Mouse (Mus musculus) cerebellum, adult 2 months (tissue): ENCODE measurements around the gene Eda. TPM values are rescaled to one million over a fixed set of nuclear protein-coding genes. Genes with fewer than 3 reads are reported as not detected.

Experiments
- DNase-seq, 2 experiments: peaks; one replicate each; pipeline ENCODE4 v3.0.0; 2021
- H3K27ac ChIP-seq: fragments of 200-500 bp; 2 replicates; pipeline ENCODE4 v1.5.1; 2012; ENCODE audit warnings: low read length, control low read depth, inconsistent platforms; ENCODE audit not compliant: insufficient read depth
- H3K27me3 ChIP-seq: fragments of 200-500 bp; 2 replicates; pipeline ENCODE4 v1.6.1; 2012; ENCODE audit warnings: inconsistent platforms, mild to moderate bottlenecking, low read length, moderate library complexity; ENCODE audit not compliant: control insufficient read depth, insufficient read depth
- H3K4me1 ChIP-seq: fragments of 200-500 bp; 2 replicates; pipeline ENCODE4 v1.6.1; 2011; ENCODE audit warnings: low read length; ENCODE audit not compliant: control insufficient read depth, insufficient read depth
- H3K4me3 ChIP-seq: fragments of 200-500 bp; replicated peaks from 2 replicates; pipeline ENCODE3; 2011; ENCODE audit warnings: mild to moderate bottlenecking, low read depth, low read length, control low read depth; ENCODE audit not compliant: insufficient read depth
- CTCF ChIP-seq: fragments of 200-500 bp; IDR thresholded peaks from 2 replicates; pipeline ENCODE4 v1.5.1; 2011; ENCODE audit warnings: low read depth, mild to moderate bottlenecking, control low read depth, low read length, moderate library complexity, borderline replicate concordance; ENCODE audit not compliant: insufficient read depth
- POLR2A ChIP-seq: fragments of 200-500 bp; IDR thresholded peaks from 2 replicates; pipeline ENCODE4 v1.6.1; 2011; ENCODE audit warnings: low read length, control low read depth, borderline replicate concordance; ENCODE audit not compliant: insufficient read depth
- WGBS: fragments of 180-500 bp; shearing (Covaris S2); methylation state at CpG from one replicate; pipeline ENCODE4 v1.1.7; 2018; 5-methylcytosine and 5-hydroxymethylcytosine counted together
- polyA plus RNA-seq: library from polyadenylated mRNA; depleted of rRNA; stranded (reverse); fragments of >200 nt; gene quantifications from 2 replicates; pipeline ENCODE4 v1.2.3, GENCODE M21; 2012; rRNA removed

Eda gene
- polyA plus RNA-seq = 1.3 TPM in 2 replicates

DNA sequence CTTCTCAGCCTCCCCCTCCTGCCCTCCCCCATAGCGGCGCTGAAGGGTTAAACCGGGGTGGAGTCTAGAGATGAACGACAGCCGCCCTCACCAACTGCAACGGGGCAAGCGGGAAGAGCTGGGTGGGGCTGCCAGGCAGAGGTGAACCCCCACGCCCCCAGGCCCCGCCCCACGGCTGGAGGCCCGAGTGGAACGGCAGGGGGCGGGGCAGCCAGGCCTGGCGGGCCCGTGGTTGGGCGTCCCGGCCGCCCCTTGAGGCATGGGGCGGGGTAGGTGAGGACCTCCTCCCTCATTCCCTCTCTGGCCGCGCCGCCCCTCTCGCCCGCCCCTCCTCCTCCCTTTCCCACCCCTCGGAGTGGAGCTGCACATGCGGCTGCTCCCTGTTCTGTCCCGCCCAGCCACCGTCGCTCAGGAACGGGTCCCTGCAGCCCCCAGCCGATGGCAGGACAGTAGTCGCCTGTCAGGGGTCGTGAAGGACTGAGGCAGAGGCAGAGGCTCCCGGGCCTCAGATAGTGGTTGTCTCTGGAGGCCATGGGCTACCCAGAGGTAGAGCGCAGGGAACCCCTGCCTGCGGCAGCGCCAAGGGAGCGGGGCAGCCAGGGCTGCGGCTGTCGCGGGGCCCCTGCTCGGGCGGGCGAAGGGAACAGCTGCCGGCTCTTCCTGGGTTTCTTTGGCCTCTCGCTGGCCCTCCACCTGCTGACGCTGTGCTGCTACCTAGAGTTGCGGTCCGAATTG, at the start of gene Eda:
Gene Eda (plus strand): TSS at position 357 of the 735 bp plus-strand sequence.
- TF ChIP-seq POLR2A (no peak), CTCF (no peak)
- H3K4me1 ChIP-seq = no peaks in the 10 kb centered on the region
- peak; percentile 36 to 47 for DNase-seq
- H3K4me3 ChIP-seq = peak within 1 kb of the TSS; percentile 58
- WGBS = 6% methylated on average over 40 of the region's 49 CpGs
- H3K27ac ChIP-seq = no peak within 1 kb of the TSS
- no peaks in the 10 kb centered on the region for H3K27me3 ChIP-seq

- no peak for TF ChIP-seq POLR2A
- TF ChIP-seq CTCF = no peak
- WGBS = 78% methylated on average over 4 of the region's 4 CpGs
- DNase-seq = no peak
- Histone ChIP-seq H3K27me3 (no peaks in the 10 kb centered on the region), H3K4me3 (no peak overlapping the region), H3K27ac (no peak overlapping the region), H3K4me1 (no peaks in the 10 kb centered on the region)
Measured at GRCm38 (mm10) chrX:99961002-99961401, 14.4 kb upstream of the Eda start.

- no peak overlapping the region for H3K27ac ChIP-seq
- H3K4me1 ChIP-seq = no peaks in the 10 kb centered on the region
- TF ChIP-seq POLR2A (no peak), CTCF (no peak)
- 90% methylated on average over 1 of the region's 1 CpGs for WGBS
- DNase-seq = no peak
- H3K4me3 ChIP-seq = no peak overlapping the region
- H3K27me3 ChIP-seq = no peaks in the 10 kb centered on the region
Measured at GRCm38 (mm10) chrX:99970111-99970510, 5.3 kb upstream of the Eda start.

DNA sequence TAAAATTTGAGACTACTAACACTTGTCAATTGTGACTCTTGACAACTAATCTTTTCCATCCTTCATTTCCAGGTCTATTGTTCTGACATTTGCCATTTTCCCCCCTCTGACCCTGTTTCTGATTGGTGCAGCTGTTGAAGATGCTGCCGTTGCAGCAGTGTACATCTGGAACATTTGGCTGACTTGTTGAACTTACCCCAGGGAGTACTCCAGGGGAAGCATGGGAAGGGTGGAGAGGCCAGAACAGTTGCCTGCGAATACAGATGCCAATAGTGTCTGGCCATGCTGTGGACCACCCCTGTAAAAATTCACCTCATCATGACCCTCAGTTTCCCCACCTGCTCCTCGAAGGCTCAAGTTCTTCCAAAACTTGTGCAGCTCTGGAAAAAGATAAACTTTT, 1.0 kb upstream of the Eda start:
- Histone ChIP-seq H3K27me3 (no peaks in the 10 kb centered on the region), H3K4me3 (no peak overlapping the region), H3K4me1 (no peaks in the 10 kb centered on the region), H3K27ac (no peak overlapping the region)
- 34% methylated on average over 3 of the region's 3 CpGs for WGBS
- TF ChIP-seq CTCF = no peak
- TF ChIP-seq POLR2A = no peak
- no peak for DNase-seq

DNA sequence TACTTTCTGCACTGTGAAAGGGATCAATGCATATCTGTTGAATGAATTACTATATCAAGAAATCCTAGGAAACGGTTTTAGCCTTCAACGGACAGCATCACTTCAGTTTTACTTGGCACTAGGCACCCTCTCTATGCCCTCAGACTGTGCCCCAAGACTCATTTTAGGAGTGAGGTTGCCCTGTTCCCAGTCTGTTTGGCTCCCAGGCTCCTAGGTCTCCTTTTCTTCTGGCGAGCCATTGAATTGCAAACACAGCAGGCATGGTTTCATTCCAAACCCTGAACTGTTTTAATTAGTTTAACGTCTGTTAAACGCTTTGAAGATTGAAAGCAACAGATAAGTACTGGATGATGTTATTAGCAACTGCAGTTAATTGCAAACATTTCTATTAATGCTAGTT, 603 bp upstream of the Eda start:
- TF ChIP-seq CTCF (no peak), POLR2A (no peak)
- Histone ChIP-seq H3K4me3 (peak overlapping the region; percentile 58), H3K4me1 (no peaks in the 10 kb centered on the region), H3K27ac (no peak overlapping the region), H3K27me3 (no peaks in the 10 kb centered on the region)
- no peak for DNase-seq
- WGBS = 15% methylated on average over 5 of the region's 5 CpGs

- WGBS = 8% methylated on average over 48 of the region's 48 CpGs
- DNase-seq = peak in 1 of 2 experiments; percentile 0
- TF ChIP-seq POLR2A (no peak), CTCF (no peak)
- Histone ChIP-seq H3K27me3 (no peaks in the 10 kb centered on the region), H3K27ac (no peak overlapping the region), H3K4me3 (peak overlapping the region; percentile 58), H3K4me1 (no peaks in the 10 kb centered on the region)
Measured at GRCm38 (mm10) chrX:99975985-99976924, 849 bp downstream of the Eda start.

GRCm38 (mm10) chrX:99978354-99978753, 2.9 kb downstream of the Eda start:
- Histone ChIP-seq H3K4me3 (no peak overlapping the region), H3K27ac (no peak overlapping the region), H3K27me3 (no peaks in the 10 kb centered on the region), H3K4me1 (no peaks in the 10 kb centered on the region)
- no peak for DNase-seq
- 47% methylated on average over 2 of the region's 2 CpGs for WGBS
- TF ChIP-seq CTCF (no peak), POLR2A (no peak)

- TF ChIP-seq POLR2A = no peak
- no peaks in the 10 kb centered on the region for H3K4me1 ChIP-seq
- no peak overlapping the region for H3K27ac ChIP-seq
- no peak overlapping the region for H3K4me3 ChIP-seq
- WGBS = 100% methylated on average over 1 of the region's 1 CpGs
- no peak for DNase-seq
- H3K27me3 ChIP-seq = no peaks in the 10 kb centered on the region
Measured at GRCm38 (mm10) chrX:99993434-99993833, 18.0 kb downstream of the Eda start.
